ENCODE assay signal across 11 mouse cellular contexts in the genomic region with DNA sequence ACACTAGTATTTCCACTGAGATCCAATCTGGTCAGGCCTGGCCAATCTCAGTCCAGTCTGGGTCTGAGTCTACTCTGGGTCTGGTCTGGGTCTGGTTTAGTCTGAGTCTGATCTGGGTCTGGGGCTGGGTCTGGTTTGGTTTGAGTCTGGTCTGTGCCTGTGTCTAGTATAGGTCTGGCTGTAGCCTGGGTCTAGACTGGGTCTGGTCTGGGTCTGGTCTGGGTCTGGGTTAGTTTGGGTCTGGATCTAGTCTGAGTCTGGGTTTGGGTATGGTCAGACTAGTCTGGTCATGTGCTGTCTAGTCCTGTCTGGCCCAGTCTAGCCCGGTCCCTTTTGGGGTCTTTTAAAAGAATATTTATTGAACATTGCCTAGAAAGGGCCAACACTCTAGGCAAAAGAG. TPM values are rescaled to one million over a fixed set of nuclear protein-coding genes. Genes with fewer than 3 reads are reported as not detected.
DNase-seq lines count a peak whose midpoint lies in the region; ATAC-seq lines count a peak whose summit lies in the region.
"Had no signal": no experiment of that assay in that cellular context is flagged by ENCODE, and none has a peak within 500 bp of the region (broad histone marks: within the 10 kb centered on the region; RNA-seq: fewer than 3 reads in every experiment).

No protein-coding gene starts in this region.

- WGBS in hindbrain, embryonic 10.5 days: 84% methylated on average over 1 of the region's 1 CpGs
- WGBS in hindbrain, embryonic 13.5 days: 91% methylated on average over 1 of the region's 1 CpGs
- 100% methylated on average over 1 of the region's 1 CpGs for WGBS in midbrain, embryonic 16.5 days
- WGBS in midbrain, embryonic 10.5 days: 85% methylated on average over 1 of the region's 1 CpGs
- 45% methylated on average over 1 of the region's 1 CpGs for WGBS in embryonic facial prominence, embryonic 15.5 days
- WGBS in limb, embryonic 12.5 days: 32% methylated on average over 1 of the region's 1 CpGs

- no peak overlapping the region for H3K4me2 ChIP-seq in hindbrain, embryonic 13.5 days
- H3K4me2 ChIP-seq in midbrain, embryonic 16.5 days (ENCODE audit: low read length): no peak overlapping the region
- H3K4me2 ChIP-seq in embryonic facial prominence, embryonic 15.5 days (replicated peaks): no peak overlapping the region
- H3K4me2 ChIP-seq in limb, embryonic 12.5 days: no peak overlapping the region

- no peak for DNase-seq in hindbrain, embryonic 10.5 days (ENCODE audit: low spot score)
- no peak for DNase-seq in midbrain, embryonic 10.5 days (ENCODE audit: low spot score)
- DNase-seq in cerebellum, postnatal 14 days: no peak
- no peak for DNase-seq in retina, embryonic 14.5 days (ENCODE audit: low spot score)
- DNase-seq: embryo, embryonic 11 days; kidney, postnatal 4 days had no signal

- H3K9me3 ChIP-seq in hindbrain, embryonic 10.5 days: no peaks in the 10 kb centered on the region
- no peaks in the 10 kb centered on the region for H3K9me3 ChIP-seq in hindbrain, embryonic 13.5 days
- no peaks in the 10 kb centered on the region for H3K9me3 ChIP-seq in midbrain, embryonic 16.5 days (replicated peaks; ENCODE audit: control insufficient read depth, low read length, poor library complexity, severe bottlenecking)
- no peaks in the 10 kb centered on the region for H3K9me3 ChIP-seq in midbrain, embryonic 10.5 days (replicated peaks)
- H3K9me3 ChIP-seq in embryonic facial prominence, embryonic 15.5 days (replicated peaks): no peaks in the 10 kb centered on the region
- no peaks in the 10 kb centered on the region for H3K9me3 ChIP-seq in limb, embryonic 12.5 days

- no peaks in the 10 kb centered on the region for H3K4me1 ChIP-seq in hindbrain, embryonic 10.5 days (replicated peaks)
- H3K4me1 ChIP-seq in hindbrain, embryonic 13.5 days (replicated peaks): peaks cover 13% of the 10 kb centered on the region; the same call in 1 of the 2 replicates
- no peaks in the 10 kb centered on the region for H3K4me1 ChIP-seq in midbrain, embryonic 16.5 days (ENCODE audit: control insufficient read depth, insufficient read depth, low read length)
- H3K4me1 ChIP-seq in midbrain, embryonic 10.5 days: no peaks in the 10 kb centered on the region
- peaks cover 13% of the 10 kb centered on the region for H3K4me1 ChIP-seq in embryonic facial prominence, embryonic 15.5 days
- H3K4me1 ChIP-seq in limb, embryonic 12.5 days (replicated peaks): peaks cover 44% of the 10 kb centered on the region

- 0 out of 2 replicates have a peak, but pooled peaks cover 2% of the 10 kb centered on the region for H3K36me3 ChIP-seq in hindbrain, embryonic 10.5 days
- no peaks in the 10 kb centered on the region for H3K36me3 ChIP-seq in hindbrain, embryonic 13.5 days
- H3K36me3 ChIP-seq in midbrain, embryonic 16.5 days (ENCODE audit: control insufficient read depth, insufficient read depth, low read length): no peaks in the 10 kb centered on the region
- H3K36me3 ChIP-seq in midbrain, embryonic 10.5 days: 0 out of 2 replicates have a peak, but pooled peaks cover 4% of the 10 kb centered on the region
- H3K36me3 ChIP-seq in embryonic facial prominence, embryonic 15.5 days: no peaks in the 10 kb centered on the region
- peaks cover 3% of the 10 kb centered on the region; the same call in 1 of the 2 replicates for H3K36me3 ChIP-seq in limb, embryonic 12.5 days

- ATAC-seq in hindbrain, embryonic 13.5 days (ENCODE audit: low FRiP score): no peak
- 0 out of 2 replicates have a peak, but pooled peaks have one; percentile 38 for ATAC-seq in midbrain, embryonic 16.5 days
- ATAC-seq in embryonic facial prominence, embryonic 15.5 days (ENCODE audit: insufficient number of reproducible peaks, low FRiP score, low TSS enrichment, low read depth): no peak
- ATAC-seq in limb, embryonic 12.5 days (ENCODE audit: insufficient number of reproducible peaks, insufficient read depth, low FRiP score, low TSS enrichment, low read depth): peak; percentile 72

- H3K27ac ChIP-seq in hindbrain, embryonic 10.5 days: 0 out of 2 replicates have a peak overlapping the region, but pooled peaks have one; percentile 12
- no peak overlapping the region for H3K27ac ChIP-seq in hindbrain, embryonic 13.5 days
- H3K27ac ChIP-seq in midbrain, embryonic 16.5 days (ENCODE audit: low read length): no peak overlapping the region
- no peak overlapping the region for H3K27ac ChIP-seq in midbrain, embryonic 10.5 days (replicated peaks)
- peak overlapping the region; percentile 51; the same call in 1 of the 2 replicates for H3K27ac ChIP-seq in embryonic facial prominence, embryonic 15.5 days (replicated peaks)
- H3K27ac ChIP-seq in limb, embryonic 12.5 days: peak overlapping the region; percentile 84
- H3K27ac ChIP-seq: left cerebral cortex, adult 2 months had no signal

- H3K27me3 ChIP-seq in hindbrain, embryonic 10.5 days (ENCODE audit: insufficient read depth, poor library complexity, severe bottlenecking): no peaks in the 10 kb centered on the region
- no peaks in the 10 kb centered on the region for H3K27me3 ChIP-seq in hindbrain, embryonic 13.5 days
- H3K27me3 ChIP-seq in midbrain, embryonic 16.5 days (ENCODE audit: control insufficient read depth, insufficient read depth, low read depth, low read length): no peaks in the 10 kb centered on the region
- no peaks in the 10 kb centered on the region for H3K27me3 ChIP-seq in midbrain, embryonic 10.5 days (ENCODE audit: low read depth, poor library complexity, severe bottlenecking)
- H3K27me3 ChIP-seq in embryonic facial prominence, embryonic 15.5 days: no peaks in the 10 kb centered on the region
- no peaks in the 10 kb centered on the region for H3K27me3 ChIP-seq in limb, embryonic 12.5 days

- no peak overlapping the region for H3K4me3 ChIP-seq in hindbrain, embryonic 10.5 days
- no peak overlapping the region for H3K4me3 ChIP-seq in hindbrain, embryonic 13.5 days
- H3K4me3 ChIP-seq in midbrain, embryonic 16.5 days (ENCODE audit: low read depth, low read length): no peak overlapping the region
- no peak overlapping the region for H3K4me3 ChIP-seq in midbrain, embryonic 10.5 days
- no peak overlapping the region for H3K4me3 ChIP-seq in embryonic facial prominence, embryonic 15.5 days (replicated peaks)
- no peak overlapping the region for H3K4me3 ChIP-seq in limb, embryonic 12.5 days (replicated peaks)
- H3K4me3 ChIP-seq: left cerebral cortex, adult 2 months had no signal

- H3K9ac ChIP-seq in hindbrain, embryonic 13.5 days: no peak overlapping the region
- H3K9ac ChIP-seq in midbrain, embryonic 16.5 days (ENCODE audit: low read depth, low read length): no peak overlapping the region
- H3K9ac ChIP-seq in embryonic facial prominence, embryonic 15.5 days: no peak overlapping the region
- no peak overlapping the region for H3K9ac ChIP-seq in limb, embryonic 12.5 days (replicated peaks)

RNA-seq across cellular contexts. Expression of a gene that starts 41.2 kb away (rescaled TPM):
- 9.5 and 13.4 TPM in 2 replicates for polyA plus RNA-seq in hindbrain, embryonic 10.5 days (2016; fragmentation: Nextera tagmentation; extraction: Ambion mirVana)
- 28.5 and 29.4 TPM in 2 replicates for polyA plus RNA-seq in hindbrain, embryonic 13.5 days (2015; fragmentation: Nextera tagmentation; extraction: Ambion mirVana)
- polyA plus RNA-seq in midbrain, embryonic 16.5 days (2015; fragmentation: Nextera tagmentation; extraction: Ambion mirVana): 18.8 and 20.8 TPM in 2 replicates
- polyA plus RNA-seq in midbrain, embryonic 10.5 days (2016; fragmentation: Nextera tagmentation; extraction: Ambion mirVana): 7.7 and 10.0 TPM in 2 replicates
- 7.2 and 7.9 TPM in 2 replicates for polyA plus RNA-seq in embryonic facial prominence, embryonic 15.5 days (2015; fragmentation: Nextera tagmentation; extraction: Ambion mirVana)
- 13.3 and 14.5 TPM in 2 replicates for polyA plus RNA-seq in limb, embryonic 12.5 days (2016; fragmentation: Nextera tagmentation; extraction: Ambion mirVana)

Comparison
In these comparisons a context has a peak if more than half of its experiments do, and no peak if none do; other contexts are left out.
1. H3K27ac ChIP-seq: peak in hindbrain, embryonic 10.5 days (single experiment), embryonic facial prominence, embryonic 15.5 days (single experiment) and limb, embryonic 12.5 days (single experiment); none in hindbrain, embryonic 13.5 days (single experiment), midbrain, embryonic 16.5 days (single experiment) and midbrain, embryonic 10.5 days (single experiment).
2. ATAC-seq: peak in midbrain, embryonic 16.5 days (single experiment) and limb, embryonic 12.5 days (single experiment); none in hindbrain, embryonic 13.5 days (single experiment) and embryonic facial prominence, embryonic 15.5 days (single experiment).